9 mouse cellular contexts compared by ENCODE assay signal in the genomic region with DNA sequence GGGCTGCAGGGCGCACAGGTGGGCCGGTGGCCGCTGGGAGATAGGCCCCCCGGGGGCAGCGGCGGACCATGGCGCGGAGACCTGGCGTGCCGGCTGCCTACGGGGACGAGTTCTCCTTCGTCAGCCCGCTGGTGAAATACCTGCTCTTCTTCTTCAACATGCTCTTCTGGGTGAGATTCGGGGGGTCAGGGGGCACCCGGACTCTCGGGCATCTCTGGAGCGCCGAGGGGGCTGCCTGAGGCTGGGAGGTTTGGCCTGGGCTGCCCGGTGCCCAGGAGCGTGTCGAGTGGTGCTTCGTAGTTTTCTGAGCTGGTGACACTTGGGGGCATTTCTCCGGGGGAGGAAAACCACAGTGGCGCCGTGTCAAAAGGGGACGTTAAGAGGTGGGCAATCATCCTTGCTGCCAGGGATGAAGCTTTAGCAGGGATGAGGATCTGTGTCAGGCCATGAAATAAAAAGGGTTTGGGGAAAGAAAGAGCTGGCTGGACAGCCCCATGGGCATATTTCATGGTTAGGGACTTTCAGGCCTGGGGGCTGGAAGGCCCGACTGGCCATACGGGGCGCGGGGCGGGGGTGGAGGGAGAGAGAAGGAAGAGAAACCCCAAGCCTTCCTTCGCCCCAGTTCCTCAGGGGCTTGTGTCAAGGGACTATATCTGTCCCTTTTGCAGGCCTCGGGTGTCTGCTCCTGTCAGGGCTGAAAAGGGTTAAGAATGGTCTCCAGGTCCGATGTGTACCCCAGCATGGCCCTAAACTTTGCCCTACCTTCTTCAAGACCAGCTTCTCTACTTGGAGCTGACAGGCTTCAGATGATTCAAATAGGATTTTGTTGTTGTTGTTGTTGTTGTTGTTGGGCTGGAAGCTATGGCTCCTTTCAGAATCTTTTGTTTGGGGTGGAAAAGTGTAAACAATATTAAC. TPM values are rescaled to one million over a fixed set of nuclear protein-coding genes. Genes with fewer than 3 reads are reported as not detected.
DNase-seq lines count a peak whose midpoint lies in the region; ATAC-seq and TF ChIP-seq lines count a peak whose summit lies in the region.
"Had no signal": no experiment of that assay in that cellular context is flagged by ENCODE, and none has a peak within 500 bp of the region (broad histone marks: within the 10 kb centered on the region; RNA-seq: fewer than 3 reads in every experiment).

No protein-coding gene starts in this region.

- peak overlapping the region; percentile 69 for H3K9ac ChIP-seq in lung, embryonic 14.5 days
- H3K9ac ChIP-seq in embryonic facial prominence, embryonic 11.5 days (replicated peaks; ENCODE audit: low read length): peak overlapping the region; percentile 71
- peak overlapping the region; percentile 84 for H3K9ac ChIP-seq in hindbrain, embryonic 13.5 days
- H3K9ac ChIP-seq in midbrain, embryonic 14.5 days (replicated peaks; ENCODE audit: low read length): peak overlapping the region; percentile 77

- H3K4me3 ChIP-seq in lung, embryonic 14.5 days (ENCODE audit: low read depth, low read length): peak overlapping the region; percentile 68
- H3K4me3 ChIP-seq in embryonic facial prominence, embryonic 11.5 days (ENCODE audit: low read depth, low read length): peak overlapping the region; percentile 75
- H3K4me3 ChIP-seq in hindbrain, embryonic 13.5 days: peak overlapping the region; percentile 83
- H3K4me3 ChIP-seq in midbrain, embryonic 14.5 days (replicated peaks; ENCODE audit: low read depth, low read length): peak overlapping the region; percentile 73

- no peaks in the 10 kb centered on the region for H3K36me3 ChIP-seq in lung, embryonic 14.5 days (ENCODE audit: insufficient read depth)
- no peaks in the 10 kb centered on the region for H3K36me3 ChIP-seq in embryonic facial prominence, embryonic 11.5 days (replicated peaks; ENCODE audit: control insufficient read depth, insufficient read depth, low read depth, low read length)
- no peaks in the 10 kb centered on the region for H3K36me3 ChIP-seq in hindbrain, embryonic 13.5 days
- H3K36me3 ChIP-seq in midbrain, embryonic 14.5 days (ENCODE audit: control insufficient read depth, insufficient read depth, low read length): no peaks in the 10 kb centered on the region

- H3K27ac ChIP-seq in lung, embryonic 14.5 days (ENCODE audit: low read depth): no peak overlapping the region
- H3K27ac ChIP-seq in embryonic facial prominence, embryonic 11.5 days (replicated peaks; ENCODE audit: low read depth, low read length): peak overlapping the region; percentile 47; the same call in 1 of the 2 replicates
- no peak overlapping the region for H3K27ac ChIP-seq in hindbrain, embryonic 13.5 days
- H3K27ac ChIP-seq in midbrain, embryonic 14.5 days (replicated peaks; ENCODE audit: low read depth, low read length): peak overlapping the region; percentile 13; the same call in 1 of the 2 replicates

- peaks cover 32% of the 10 kb centered on the region for H3K27me3 ChIP-seq in lung, embryonic 14.5 days (ENCODE audit: insufficient read depth, low read length)
- peaks cover 7% of the 10 kb centered on the region for H3K27me3 ChIP-seq in embryonic facial prominence, embryonic 11.5 days (ENCODE audit: control insufficient read depth, insufficient read depth, low read length)
- peaks cover 34% of the 10 kb centered on the region for H3K27me3 ChIP-seq in hindbrain, embryonic 13.5 days
- H3K27me3 ChIP-seq in midbrain, embryonic 14.5 days (ENCODE audit: control insufficient read depth, insufficient read depth, low read length): 0 out of 2 replicates have a peak, but pooled peaks cover 9% of the 10 kb centered on the region

- ATAC-seq in lung, embryonic 14.5 days (ENCODE audit: insufficient read depth): peak; percentile 35
- 0 out of 2 replicates have a peak, but pooled peaks have one; percentile 29 for ATAC-seq in embryonic facial prominence, embryonic 11.5 days (replicated peaks; ENCODE audit: insufficient number of reproducible peaks, low FRiP score, low TSS enrichment, low read depth)
- peak; percentile 52 for ATAC-seq in hindbrain, embryonic 13.5 days (ENCODE audit: low FRiP score)
- ATAC-seq in midbrain, embryonic 14.5 days (ENCODE audit: low FRiP score, low TSS enrichment): no peak

- H3K4me1 ChIP-seq in lung, embryonic 14.5 days (ENCODE audit: insufficient read depth): no peaks in the 10 kb centered on the region
- H3K4me1 ChIP-seq in embryonic facial prominence, embryonic 11.5 days (ENCODE audit: control insufficient read depth, insufficient read depth, low read length): no peaks in the 10 kb centered on the region; the same call in 1 of the 2 replicates
- peaks cover 13% of the 10 kb centered on the region for H3K4me1 ChIP-seq in hindbrain, embryonic 13.5 days (replicated peaks)
- peaks cover 4% of the 10 kb centered on the region; the same call in 1 of the 2 replicates for H3K4me1 ChIP-seq in midbrain, embryonic 14.5 days (ENCODE audit: control insufficient read depth, insufficient read depth, low read length)

- H3K9me3 ChIP-seq in lung, embryonic 14.5 days (ENCODE audit: low read depth, low read length): no peaks in the 10 kb centered on the region
- no peaks in the 10 kb centered on the region for H3K9me3 ChIP-seq in embryonic facial prominence, embryonic 11.5 days (replicated peaks; ENCODE audit: control insufficient read depth, low read length)
- H3K9me3 ChIP-seq in hindbrain, embryonic 13.5 days: no peaks in the 10 kb centered on the region
- no peaks in the 10 kb centered on the region for H3K9me3 ChIP-seq in midbrain, embryonic 14.5 days (ENCODE audit: control insufficient read depth, low read length)

- DNase-seq in lung, embryonic 14.5 days: no peak
- no peak for DNase-seq in lung, postnatal 10 days
- DNase-seq in embryonic facial prominence, embryonic 11.5 days (ENCODE audit: low spot score): no peak
- DNase-seq in midbrain, embryonic 14.5 days: no peak
- no peak for DNase-seq in layer of hippocampus, postnatal 14 days (ENCODE audit: low spot score in 2 of 2)
- no peak for DNase-seq in right cerebral cortex, adult 2 months (ENCODE audit: low spot score in 2 of 2)
- DNase-seq in right cerebral cortex, postnatal 36 days (ENCODE audit: low spot score in 2 of 2): no peak

- TF ChIP-seq CTCF in lung, embryonic 14.5 days (IDR thresholded peaks at IDR 0.05; ENCODE audit: low read depth): no peak

- WGBS in lung, embryonic 14.5 days: 7% methylated on average over 35 of the region's 35 CpGs
- 2% methylated on average over 35 of the region's 35 CpGs for WGBS in embryonic facial prominence, embryonic 11.5 days
- 2% methylated on average over 34 of the region's 35 CpGs for WGBS in hindbrain, embryonic 13.5 days
- WGBS in midbrain, embryonic 14.5 days: 3% methylated on average over 35 of the region's 35 CpGs

- H3K4me2 ChIP-seq in lung, embryonic 14.5 days: peak overlapping the region; percentile 99
- H3K4me2 ChIP-seq in embryonic facial prominence, embryonic 11.5 days (ENCODE audit: low read depth, low read length): peak overlapping the region; percentile 99
- H3K4me2 ChIP-seq in hindbrain, embryonic 13.5 days: peak overlapping the region; percentile 99
- peak overlapping the region; percentile 99 for H3K4me2 ChIP-seq in midbrain, embryonic 14.5 days (ENCODE audit: low read length)

RNA-seq across cellular contexts. Expression of a gene that starts 0.6 kb away (rescaled TPM):
- 2.0 and 2.1 TPM in 2 replicates for polyA plus RNA-seq in lung, embryonic 14.5 days (2014; fragmentation: Nextera tagmentation; extraction: Ambion mirVana)
- polyA plus RNA-seq in embryonic facial prominence, embryonic 11.5 days (2014; fragmentation: Nextera tagmentation; extraction: Ambion mirVana): 3.4 and 3.5 TPM in 2 replicates
- 8.4 and 9.9 TPM in 2 replicates for polyA plus RNA-seq in hindbrain, embryonic 13.5 days (2015; fragmentation: Nextera tagmentation; extraction: Ambion mirVana)
- 3.2 and 3.8 TPM in 2 replicates for polyA plus RNA-seq in midbrain, embryonic 14.5 days (2014; fragmentation: Nextera tagmentation; extraction: Ambion mirVana)
- total RNA-seq in layer of hippocampus, postnatal 14 days (2021): 10 to 100 TPM; 28.8 to 29.9 TPM

RNA-seq across cellular contexts. Expression of a gene that starts 40.7 kb away (rescaled TPM):
- polyA plus RNA-seq in lung, embryonic 14.5 days (2014; fragmentation: Nextera tagmentation; extraction: Ambion mirVana): 60.9 and 69.1 TPM in 2 replicates
- polyA plus RNA-seq in embryonic facial prominence, embryonic 11.5 days (2014; fragmentation: Nextera tagmentation; extraction: Ambion mirVana): 47.2 and 49.4 TPM in 2 replicates
- polyA plus RNA-seq in hindbrain, embryonic 13.5 days (2015; fragmentation: Nextera tagmentation; extraction: Ambion mirVana): 15.1 and 16.2 TPM in 2 replicates
- 9.2 and 14.4 TPM in 2 replicates for polyA plus RNA-seq in midbrain, embryonic 14.5 days (2014; fragmentation: Nextera tagmentation; extraction: Ambion mirVana)
- total RNA-seq in layer of hippocampus, postnatal 14 days (2021): 10 to 100 TPM; 12.9 to 14.4 TPM
- total RNA-seq: neutrophil, adult 5-6 weeks had no signal

Comparison
In these comparisons a context has a peak if more than half of its experiments do, and no peak if none do; other contexts are left out.
1. H3K27ac ChIP-seq: peak in embryonic facial prominence, embryonic 11.5 days (single experiment) and midbrain, embryonic 14.5 days (single experiment); none in lung, embryonic 14.5 days (single experiment) and hindbrain, embryonic 13.5 days (single experiment).
2. Peak in every context shown above with its lines, with median percentiles within 50 percentile points of each other: H3K4me2 ChIP-seq, H3K4me3 ChIP-seq and H3K9ac ChIP-seq.